Mouse (Mus musculus): ENCODE measurements around the gene Ppfia2. TPM values are rescaled to one million over a fixed set of nuclear protein-coding genes. Genes with fewer than 3 reads are reported as not detected.

Gene Ppfia2
- 27.6 and 31.9 TPM in 2 replicates for polyA plus RNA-seq (2015; fragmentation: Nextera tagmentation; extraction: Ambion mirVana)

GRCm38 (mm10) chr10:106469855-106470532 lies at the start of gene Ppfia2:
Gene Ppfia2, plus strand, starts transcription at chr10:106470339.
- WGBS, result under 1% methylated on average over 30 of the region's 30 CpGs
- H3K9me3 ChIP-seq, result no peaks in the 10 kb centered on the region
- peak within 1 kb of the TSS; percentile 79 for H3K4me2 ChIP-seq (replicated peaks)

GRCm38 (mm10) chr10:106468956-106469721 lies 1.0 kb upstream of the Ppfia2 start:
- H3K36me3 ChIP-seq, result no peaks in the 10 kb centered on the region
- peak overlapping the region; percentile 79 for H3K4me2 ChIP-seq (replicated peaks)
- peak overlapping the region; percentile 83 for H3K4me3 ChIP-seq
- peaks cover 18% of the 10 kb centered on the region; the same call in 1 of the 2 replicates for H3K4me1 ChIP-seq
- H3K9me3 ChIP-seq, result no peaks in the 10 kb centered on the region
- no peaks in the 10 kb centered on the region for H3K27me3 ChIP-seq
- 1% methylated on average over 19 of the region's 19 CpGs for WGBS
- peak overlapping the region; percentile 85 for H3K9ac ChIP-seq (replicated peaks)
- ATAC-seq (replicated peaks), result peak; percentile 93
- H3K27ac ChIP-seq (replicated peaks), result peak overlapping the region; percentile 94

More at GRCm38 (mm10) chr10:106469855-106470532, at the start of gene Ppfia2:
- Histone ChIP-seq H3K27me3 (no peaks in the 10 kb centered on the region), H3K27ac (replicated peaks) (peak within 1 kb of the TSS; percentile 94), H3K9ac (replicated peaks) (peak within 1 kb of the TSS; percentile 85), H3K36me3 (no peaks in the 10 kb centered on the region), H3K4me3 (peak within 1 kb of the TSS; percentile 83), H3K4me1 (peaks cover 18% of the 10 kb centered on the region; the same call in 1 of the 2 replicates)
- ATAC-seq (replicated peaks), result peak; percentile 88

GRCm38 (mm10) chr10:106470533-106471205 lies 530 bp downstream of the Ppfia2 start:
- H3K36me3 ChIP-seq, result no peaks in the 10 kb centered on the region
- H3K4me1 ChIP-seq, result peaks cover 18% of the 10 kb centered on the region; the same call in 1 of the 2 replicates
- H3K27me3 ChIP-seq, result no peaks in the 10 kb centered on the region
- peak overlapping the region; percentile 83 for H3K4me3 ChIP-seq
- H3K9ac ChIP-seq (replicated peaks), result peak overlapping the region; percentile 85
- peak; percentile 3; the same call in 1 of the 2 replicates for ATAC-seq (replicated peaks)
- 5% methylated on average over 18 of the region's 18 CpGs for WGBS
- peak overlapping the region; percentile 94 for H3K27ac ChIP-seq (replicated peaks)
- no peaks in the 10 kb centered on the region for H3K9me3 ChIP-seq
- peak overlapping the region; percentile 79 for H3K4me2 ChIP-seq (replicated peaks)

- Histone ChIP-seq H3K4me3 (no peak overlapping the region), H3K36me3 (no peaks in the 10 kb centered on the region), H3K9ac (replicated peaks) (no peak overlapping the region), H3K9me3 (no peaks in the 10 kb centered on the region), H3K27ac (replicated peaks) (no peak overlapping the region), H3K4me2 (replicated peaks) (no peak overlapping the region), H3K27me3 (no peaks in the 10 kb centered on the region), H3K4me1 (no peaks in the 10 kb centered on the region)
- ATAC-seq (replicated peaks), result no peak
- WGBS, result 83% methylated on average over 6 of the region's 6 CpGs
Observed at GRCm38 (mm10) chr10:106509281-106510165, 39.4 kb downstream of the Ppfia2 start.

GRCm38 (mm10) chr10:106566036-106566435 lies 95.9 kb downstream of the Ppfia2 start:
- 66% methylated on average over 4 of the region's 4 CpGs for WGBS
- Histone ChIP-seq H3K36me3 (no peaks in the 10 kb centered on the region), H3K4me3 (no peak overlapping the region), H3K9me3 (no peaks in the 10 kb centered on the region), H3K9ac (replicated peaks) (no peak overlapping the region), H3K27ac (replicated peaks) (no peak overlapping the region), H3K4me2 (replicated peaks) (no peak overlapping the region), H3K27me3 (no peaks in the 10 kb centered on the region), H3K4me1 (no peaks in the 10 kb centered on the region)
- ATAC-seq (replicated peaks), result no peak

- Histone ChIP-seq H3K27ac (replicated peaks) (no peak overlapping the region), H3K36me3 (no peaks in the 10 kb centered on the region), H3K9ac (replicated peaks) (no peak overlapping the region), H3K4me2 (replicated peaks) (no peak overlapping the region), H3K27me3 (no peaks in the 10 kb centered on the region), H3K4me1 (peaks cover 4% of the 10 kb centered on the region; the same call in 1 of the 2 replicates), H3K4me3 (no peak overlapping the region), H3K9me3 (no peaks in the 10 kb centered on the region)
- ATAC-seq (replicated peaks), result peak; percentile 57
- 53% methylated on average over 4 of the region's 4 CpGs for WGBS
Observed at GRCm38 (mm10) chr10:106585026-106585425, 114.9 kb downstream of the Ppfia2 start.

GRCm38 (mm10) chr10:106585476-106586080 lies 115.4 kb downstream of the Ppfia2 start:
- H3K27ac ChIP-seq (replicated peaks), result no peak overlapping the region
- no peak overlapping the region for H3K9ac ChIP-seq (replicated peaks)
- no peaks in the 10 kb centered on the region for H3K36me3 ChIP-seq
- no peaks in the 10 kb centered on the region for H3K9me3 ChIP-seq
- no peak overlapping the region for H3K4me3 ChIP-seq
- peak; percentile 78 for ATAC-seq (replicated peaks)
- WGBS, result 4% methylated on average over 4 of the region's 4 CpGs
- peaks cover 4% of the 10 kb centered on the region; the same call in 1 of the 2 replicates for H3K4me1 ChIP-seq
- H3K27me3 ChIP-seq, result no peaks in the 10 kb centered on the region
- H3K4me2 ChIP-seq (replicated peaks), result no peak overlapping the region

GRCm38 (mm10) chr10:106587817-106588216 lies 117.7 kb downstream of the Ppfia2 start:
- no peak overlapping the region for H3K4me3 ChIP-seq
- ATAC-seq (replicated peaks), result no peak
- no peaks in the 10 kb centered on the region for H3K36me3 ChIP-seq
- no peaks in the 10 kb centered on the region for H3K27me3 ChIP-seq
- WGBS, result 78% methylated on average over 5 of the region's 5 CpGs
- no peaks in the 10 kb centered on the region for H3K9me3 ChIP-seq
- H3K4me2 ChIP-seq (replicated peaks), result no peak overlapping the region
- no peak overlapping the region for H3K27ac ChIP-seq (replicated peaks)
- H3K9ac ChIP-seq (replicated peaks), result no peak overlapping the region
- peaks cover 4% of the 10 kb centered on the region; the same call in 1 of the 2 replicates for H3K4me1 ChIP-seq

- no peak overlapping the region for H3K4me2 ChIP-seq (replicated peaks)
- ATAC-seq (replicated peaks), result no peak
- no peak overlapping the region for H3K4me3 ChIP-seq
- 83% methylated on average over 1 of the region's 1 CpGs for WGBS
- no peaks in the 10 kb centered on the region for H3K4me1 ChIP-seq
- H3K27me3 ChIP-seq, result no peaks in the 10 kb centered on the region
- H3K36me3 ChIP-seq, result no peaks in the 10 kb centered on the region
- H3K9ac ChIP-seq (replicated peaks), result no peak overlapping the region
- H3K27ac ChIP-seq (replicated peaks), result no peak overlapping the region
- no peaks in the 10 kb centered on the region for H3K9me3 ChIP-seq
Observed at GRCm38 (mm10) chr10:106590944-106591343, 120.8 kb downstream of the Ppfia2 start.

- H3K4me1 ChIP-seq, result no peaks in the 10 kb centered on the region
- no peak overlapping the region for H3K27ac ChIP-seq (replicated peaks)
- ATAC-seq (replicated peaks), result no peak
- 65% methylated on average over 1 of the region's 1 CpGs for WGBS
- no peaks in the 10 kb centered on the region for H3K36me3 ChIP-seq
- no peak overlapping the region for H3K9ac ChIP-seq (replicated peaks)
- no peaks in the 10 kb centered on the region for H3K27me3 ChIP-seq
- H3K9me3 ChIP-seq, result no peaks in the 10 kb centered on the region
- H3K4me3 ChIP-seq, result no peak overlapping the region
- H3K4me2 ChIP-seq (replicated peaks), result no peak overlapping the region
Observed at GRCm38 (mm10) chr10:106596976-106597375, 126.8 kb downstream of the Ppfia2 start.
